Mouse (Mus musculus) neural tube, embryonic 12.5 days (tissue): ENCODE measurements at regions not wholly inside any gene's neighbourhood (a gene's known extent, or its start where the extent isn't known, plus 50 kb on each side); places are given as distances from the start of the nearest gene placed in this dataset.

Experiments
- ATAC-seq: fragments of 200-750 bp; cut with Nextera tagmentation; 2 replicates; pipeline ENCODE4 v1.8.0; 2017; ENCODE audit warnings: low read depth, mild to moderate bottlenecking, moderate TSS enrichment, moderate library complexity; ENCODE audit not compliant: low FRiP score
- H3K27ac ChIP-seq: fragments of 300-500 bp; sonication (generic); 2 replicates; pipeline ENCODE4 v1.5.1; 2016
- H3K27me3 ChIP-seq: fragments of 300-500 bp; sonication (generic); replicated peaks from 2 replicates; pipeline ENCODE4 v1.6.1; 2016; ENCODE audit warnings: mild to moderate bottlenecking
- H3K36me3 ChIP-seq: fragments of 300-500 bp; sonication (generic); 2 replicates; pipeline ENCODE4 v1.6.1; 2016; ENCODE audit warnings: mild to moderate bottlenecking
- H3K4me1 ChIP-seq: fragments of 300-500 bp; sonication (generic); 2 replicates; pipeline ENCODE4 v1.6.1; 2016
- H3K4me2 ChIP-seq: fragments of 300-500 bp; sonication (generic); replicated peaks from 2 replicates; pipeline ENCODE4 v1.6.1; 2016; ENCODE audit warnings: mild to moderate bottlenecking
- H3K4me3 ChIP-seq: fragments of 300-500 bp; sonication (generic); 2 replicates; pipeline ENCODE4 v1.5.1; 2016
- H3K9ac ChIP-seq: fragments of 300-500 bp; sonication (generic); 2 replicates; pipeline ENCODE4 v1.6.1; 2016; ENCODE audit warnings: mild to moderate bottlenecking
- H3K9me3 ChIP-seq: fragments of 300-500 bp; sonication (generic); 2 replicates; pipeline ENCODE4 v1.6.1; 2016; ENCODE audit warnings: mild to moderate bottlenecking
- WGBS: fragments of 180-500 bp; shearing (Covaris S2); methylation state at CpG from one replicate; pipeline ENCODE4 v1.1.7; 2016; 5-methylcytosine and 5-hydroxymethylcytosine counted together

DNA sequence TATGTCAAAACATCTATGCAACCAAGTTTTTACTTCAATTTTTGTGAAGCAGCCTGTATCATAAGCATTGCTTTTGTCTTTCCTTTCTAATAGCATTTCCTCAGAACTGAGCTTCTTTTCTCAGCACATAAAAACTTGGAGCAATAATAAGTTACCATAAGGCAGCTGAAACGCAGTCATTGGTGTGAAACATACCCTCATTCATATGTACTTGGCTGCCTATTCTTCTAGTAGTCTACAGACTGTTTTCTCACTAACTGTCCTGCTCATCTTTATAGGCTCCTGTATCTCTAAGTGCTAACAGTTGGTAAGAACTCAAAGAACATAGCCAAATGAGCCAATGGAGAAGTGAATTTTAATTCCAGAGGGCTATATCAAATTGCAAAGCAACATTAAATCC lies 454.6 kb upstream of the Ptprd start:
- no peaks in the 10 kb centered on the region for H3K27me3 ChIP-seq
- 83% methylated on average over 1 of the region's 1 CpGs for WGBS

GRCm38 (mm10) chr4:78642773-78643172 lies 431.0 kb upstream of the Ptprd start:
- ATAC-seq, result peak; percentile 66; the same call in 1 of the 2 replicates
- no peak overlapping the region for H3K4me3 ChIP-seq
- H3K27ac ChIP-seq, result no peak overlapping the region
- no peak overlapping the region for H3K4me2 ChIP-seq
- WGBS, result 37% methylated on average over 1 of the region's 1 CpGs
- no peak overlapping the region for H3K9ac ChIP-seq
- H3K4me1 ChIP-seq, result no peaks in the 10 kb centered on the region; the same call in 1 of the 2 replicates
- H3K27me3 ChIP-seq, result no peaks in the 10 kb centered on the region
- H3K36me3 ChIP-seq, result no peaks in the 10 kb centered on the region
- no peaks in the 10 kb centered on the region for H3K9me3 ChIP-seq

More for the DNA sequence above, 454.6 kb upstream of the Ptprd start:
- Histone ChIP-seq H3K4me2 (no peak overlapping the region), H3K9ac (no peak overlapping the region), H3K4me3 (no peak overlapping the region), H3K4me1 (no peaks in the 10 kb centered on the region), H3K36me3 (no peaks in the 10 kb centered on the region), H3K27ac (no peak overlapping the region), H3K9me3 (no peaks in the 10 kb centered on the region)
- ATAC-seq, result no peak

DNA sequence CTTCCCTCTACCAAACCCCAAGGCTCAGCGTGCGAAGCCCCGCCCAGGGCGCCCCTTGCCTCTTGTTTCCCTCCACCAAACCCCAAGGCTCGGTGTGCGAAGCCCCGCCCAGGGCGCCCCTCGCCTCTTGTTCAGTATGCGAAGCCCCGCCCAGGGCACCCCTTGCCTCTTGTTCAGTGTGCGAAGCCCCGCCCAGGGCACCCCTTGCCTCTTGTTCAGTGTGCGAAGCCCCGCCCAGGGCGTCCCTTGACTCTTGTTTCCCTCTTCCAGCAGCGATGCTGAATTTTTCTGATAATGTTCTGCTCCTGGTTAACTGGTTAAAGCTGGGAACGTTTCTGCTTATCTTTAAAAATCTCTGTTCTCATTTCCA lies 394.7 kb upstream of the Ptprd start:
- WGBS, result 15% methylated on average over 18 of the region's 18 CpGs
- ATAC-seq, result peak; percentile 93
- no peaks in the 10 kb centered on the region for H3K36me3 ChIP-seq
- H3K27me3 ChIP-seq, result no peaks in the 10 kb centered on the region
- no peaks in the 10 kb centered on the region for H3K9me3 ChIP-seq
- H3K9ac ChIP-seq, result no peak overlapping the region
- H3K4me3 ChIP-seq, result peak overlapping the region; percentile 29
- no peak overlapping the region for H3K27ac ChIP-seq
- no peaks in the 10 kb centered on the region for H3K4me1 ChIP-seq
- H3K4me2 ChIP-seq, result peak overlapping the region; percentile 61

DNA sequence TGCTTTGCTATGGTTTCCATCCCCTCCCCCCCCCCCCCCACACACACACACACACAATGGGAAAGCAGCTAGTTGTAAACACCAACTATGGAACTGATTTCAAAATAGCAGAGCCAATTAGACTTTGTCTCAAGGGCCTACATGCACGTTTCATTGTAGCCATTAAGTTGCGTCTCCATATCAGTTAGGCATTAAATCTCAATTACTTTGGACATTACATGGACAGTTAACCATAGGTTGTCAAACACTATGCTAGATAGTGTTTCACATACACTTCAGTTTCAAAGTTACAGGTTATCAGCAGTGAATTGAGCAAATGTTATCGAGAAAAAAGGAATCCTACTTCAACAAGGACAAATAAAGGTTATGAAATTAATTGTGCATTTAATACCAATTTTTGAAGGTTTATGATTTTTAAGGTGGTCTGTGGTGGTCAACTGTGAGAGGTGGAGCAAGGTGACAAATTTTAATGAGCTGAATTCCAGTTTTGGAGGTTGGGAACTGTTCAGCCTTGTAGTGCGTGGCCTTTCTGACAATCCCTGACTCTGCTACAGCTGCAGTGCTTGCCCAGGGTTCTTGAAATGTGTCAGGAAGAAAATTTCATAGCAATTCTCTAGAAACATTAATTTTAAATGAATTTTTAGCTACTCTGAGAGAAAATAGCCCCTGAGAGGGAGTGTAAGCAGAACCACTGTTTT lies 394.2 kb upstream of the Ptprd start:
- Histone ChIP-seq H3K9ac (no peak overlapping the region), H3K36me3 (no peaks in the 10 kb centered on the region), H3K27ac (no peak overlapping the region), H3K27me3 (no peaks in the 10 kb centered on the region), H3K4me3 (peak overlapping the region; percentile 29), H3K4me1 (no peaks in the 10 kb centered on the region), H3K4me2 (peak overlapping the region; percentile 61), H3K9me3 (no peaks in the 10 kb centered on the region)
- peak; percentile 37; the same call in 1 of the 2 replicates for ATAC-seq
- 78% methylated on average over 4 of the region's 4 CpGs for WGBS

DNA sequence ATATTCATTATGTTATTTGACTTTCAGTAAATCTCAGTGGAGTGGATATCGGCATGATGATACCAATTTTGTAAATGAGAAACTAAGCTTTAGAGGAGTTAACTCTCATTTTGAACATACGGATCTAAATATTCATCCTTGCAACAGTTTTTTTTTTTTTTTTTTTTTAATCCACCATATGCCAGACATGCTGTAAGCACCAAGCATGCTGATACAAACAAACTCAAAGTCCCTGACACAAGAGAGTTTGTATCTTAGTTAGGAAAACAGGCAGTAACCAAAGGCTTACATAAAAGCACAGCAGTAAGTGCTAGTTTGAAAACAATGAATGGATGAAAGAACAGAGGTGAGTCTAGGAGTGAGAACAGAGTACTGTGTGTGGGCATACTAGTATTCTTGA lies 369.8 kb upstream of the Ptprd start:
- H3K4me1 ChIP-seq, result no peaks in the 10 kb centered on the region
- H3K27me3 ChIP-seq, result no peaks in the 10 kb centered on the region
- no peaks in the 10 kb centered on the region for H3K36me3 ChIP-seq
- no peaks in the 10 kb centered on the region for H3K9me3 ChIP-seq
- H3K9ac ChIP-seq, result no peak overlapping the region
- no peak for ATAC-seq
- no peak overlapping the region for H3K4me2 ChIP-seq
- 97% methylated on average over 2 of the region's 2 CpGs for WGBS
- no peak overlapping the region for H3K4me3 ChIP-seq
- H3K27ac ChIP-seq, result no peak overlapping the region

DNA sequence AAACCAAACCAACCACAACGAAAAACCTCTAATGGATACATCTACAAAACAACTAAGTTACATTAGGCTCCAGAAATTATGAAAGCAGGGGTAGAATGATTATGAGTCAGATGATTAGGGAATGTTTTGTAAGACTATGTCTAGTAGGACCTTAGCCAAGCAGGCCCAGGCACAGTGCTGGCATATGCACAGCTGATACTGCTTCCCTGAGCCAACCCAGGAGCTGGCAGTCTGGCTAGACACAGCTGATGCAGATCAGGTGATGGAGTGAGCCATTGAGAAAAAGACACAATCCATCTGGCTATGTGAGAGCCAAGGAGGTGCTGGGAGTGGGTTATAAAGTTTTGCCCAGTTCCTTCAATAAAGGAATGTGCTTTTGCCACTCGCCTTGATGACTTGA lies 353.6 kb upstream of the Ptprd start:
- Histone ChIP-seq H3K9ac (no peak overlapping the region), H3K27ac (no peak overlapping the region), H3K4me1 (no peaks in the 10 kb centered on the region), H3K27me3 (no peaks in the 10 kb centered on the region), H3K9me3 (no peaks in the 10 kb centered on the region), H3K36me3 (no peaks in the 10 kb centered on the region), H3K4me3 (no peak overlapping the region), H3K4me2 (no peak overlapping the region)
- ATAC-seq, result no peak
- WGBS, result 83% methylated on average over 2 of the region's 2 CpGs
